Mouse (Mus musculus) 416B (cell line): ENCODE data around the gene Defb28.

Experiments
- DNase-seq: peaks from one replicate; pipeline ENCODE4 v3.0.0; 2011; ENCODE audit warnings: low read depth

Gene Defb28

GRCm38 (mm10) chr2:152517981-152518380, at the start of gene Defb28:
TSS of gene Defb28 (plus strand) at chr2:152518255.
- DNase-seq: peak; percentile 15

- DNase-seq: peak; percentile 77
These were observed 47.1 kb upstream of the Defb28 start for GRCm38 (mm10) chr2:152470973-152471372.

GRCm38 (mm10) chr2:152472434-152472833, 45.6 kb upstream of the Defb28 start:
- peak; percentile 59 for DNase-seq

- no peak for DNase-seq
These were observed 41.3 kb upstream of the Defb28 start, which contains the start of gene Defb20 for GRCm38 (mm10) chr2:152476763-152477162. TSS of gene Defb20 (plus strand) at chr2:152477063.

GRCm38 (mm10) chr2:152480881-152481280, 37.2 kb upstream of the Defb28 start:
- DNase-seq: peak; percentile 92

- no peak for DNase-seq
These were observed 36.3 kb upstream of the Defb28 start for GRCm38 (mm10) chr2:152481726-152482125.

GRCm38 (mm10) chr2:152487024-152487423, 31.0 kb upstream of the Defb28 start:
- DNase-seq: peak; percentile 35

GRCm38 (mm10) chr2:152490038-152490437, 28.0 kb upstream of the Defb28 start, which contains the start of gene Defb22:
TSS of gene Defb22 (minus strand) at chr2:152490138.
- DNase-seq: peak; percentile 16

- DNase-seq: peak; percentile 50
These were observed 24.9 kb upstream of the Defb28 start for GRCm38 (mm10) chr2:152493151-152493550.

- no peak for DNase-seq
These were observed 20.0 kb upstream of the Defb28 start for GRCm38 (mm10) chr2:152498020-152498419.

GRCm38 (mm10) chr2:152500204-152500862, 17.7 kb upstream of the Defb28 start:
- no peak for DNase-seq

- DNase-seq: peak; percentile 29
These were observed 17.2 kb upstream of the Defb28 start for GRCm38 (mm10) chr2:152500863-152501229.

- peak; percentile 74 for DNase-seq
These were observed 14.1 kb upstream of the Defb28 start for GRCm38 (mm10) chr2:152503950-152504349.

- no peak for DNase-seq
These were observed 6.5 kb upstream of the Defb28 start, which contains the start of gene Defb26 for GRCm38 (mm10) chr2:152511592-152511991. TSS of gene Defb26 (minus strand) at chr2:152511692.

GRCm38 (mm10) chr2:152516084-152516483, 2.0 kb upstream of the Defb28 start:
- DNase-seq: no peak

GRCm38 (mm10) chr2:152539944-152540710, 22.1 kb downstream of the Defb28 start, which contains the start of gene Defb29:
TSS of gene Defb29 (minus strand) at chr2:152540098.
- no peak for DNase-seq

GRCm38 (mm10) chr2:152541979-152542378, 23.9 kb downstream of the Defb28 start:
- DNase-seq: peak; percentile 60

- DNase-seq: peak; percentile 36
These were observed 24.8 kb downstream of the Defb28 start for GRCm38 (mm10) chr2:152542897-152543296.

- DNase-seq: no peak
These were observed 25.4 kb downstream of the Defb28 start for GRCm38 (mm10) chr2:152543478-152543877.

- peak; percentile 75 for DNase-seq
These were observed 26.6 kb downstream of the Defb28 start for GRCm38 (mm10) chr2:152544691-152545090.

- DNase-seq: no peak
These were observed 30.1 kb downstream of the Defb28 start for GRCm38 (mm10) chr2:152548124-152548523.

GRCm38 (mm10) chr2:152553774-152554423, 35.8 kb downstream of the Defb28 start:
- DNase-seq: peak; percentile 17

- no peak for DNase-seq
These were observed 38.6 kb downstream of the Defb28 start for GRCm38 (mm10) chr2:152556655-152557054.
